Mouse (Mus musculus) gonadal fat pad, adult 2 months (tissue): ENCODE measurements around the gene Ccdc184. TPM values are rescaled to one million over a fixed set of nuclear protein-coding genes. Genes with fewer than 3 reads are reported as not detected.

Experiments used
- DNase-seq: peaks from one replicate; pipeline ENCODE4 v3.0.0-alpha.2; 2012; ENCODE audit warnings: low read depth
- polyA plus RNA-seq: library from polyadenylated mRNA; depleted of rRNA; stranded (reverse); fragments of >200 nt; gene quantifications from 2 replicates; pipeline ENCODE4 v1.2.3, GENCODE M21; 2012

Ccdc184 gene
- polyA plus RNA-seq, 1 experiment, result 1.5 TPM

DNA sequence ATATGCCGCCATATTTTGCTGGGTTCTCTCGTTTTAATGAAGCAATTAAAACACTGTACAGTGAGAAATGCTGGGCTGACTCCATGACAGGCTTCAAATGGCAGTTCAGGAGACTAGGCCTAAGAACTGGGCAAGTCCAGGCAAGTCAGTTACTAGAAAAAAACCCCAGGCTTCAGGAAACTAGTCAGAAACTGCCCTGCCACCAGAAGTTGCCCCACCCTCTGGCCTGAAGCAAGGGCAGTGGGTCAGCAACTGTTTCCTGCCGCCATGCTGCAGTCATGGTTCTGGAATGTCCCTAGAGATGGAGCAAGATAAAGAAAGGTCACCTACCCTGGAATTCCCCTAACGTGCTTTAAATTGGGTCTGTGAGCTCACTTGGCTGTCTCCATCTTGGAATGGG, 11.0 kb upstream of the Ccdc184 start:
- no peak for DNase-seq

DNA sequence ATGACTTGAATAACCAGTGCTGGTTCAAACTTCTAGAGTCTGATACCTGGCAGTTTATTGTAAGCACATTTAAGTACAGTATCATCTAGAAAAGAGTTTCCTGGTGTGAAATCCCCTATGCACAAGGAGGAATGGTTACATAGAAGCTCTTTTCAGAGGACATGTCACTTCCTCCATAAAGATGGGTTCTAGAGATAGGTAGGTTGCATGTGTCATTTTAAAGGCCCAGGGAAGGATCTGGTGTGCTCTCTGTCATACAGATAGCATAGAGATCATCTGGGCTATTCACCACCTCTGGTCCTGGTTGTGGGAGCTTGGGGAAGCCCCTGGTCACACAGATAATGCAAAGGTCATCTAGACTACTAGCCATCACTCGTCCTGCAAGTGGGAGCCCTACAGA, 9.7 kb upstream of the Ccdc184 start:
- no peak for DNase-seq

DNA sequence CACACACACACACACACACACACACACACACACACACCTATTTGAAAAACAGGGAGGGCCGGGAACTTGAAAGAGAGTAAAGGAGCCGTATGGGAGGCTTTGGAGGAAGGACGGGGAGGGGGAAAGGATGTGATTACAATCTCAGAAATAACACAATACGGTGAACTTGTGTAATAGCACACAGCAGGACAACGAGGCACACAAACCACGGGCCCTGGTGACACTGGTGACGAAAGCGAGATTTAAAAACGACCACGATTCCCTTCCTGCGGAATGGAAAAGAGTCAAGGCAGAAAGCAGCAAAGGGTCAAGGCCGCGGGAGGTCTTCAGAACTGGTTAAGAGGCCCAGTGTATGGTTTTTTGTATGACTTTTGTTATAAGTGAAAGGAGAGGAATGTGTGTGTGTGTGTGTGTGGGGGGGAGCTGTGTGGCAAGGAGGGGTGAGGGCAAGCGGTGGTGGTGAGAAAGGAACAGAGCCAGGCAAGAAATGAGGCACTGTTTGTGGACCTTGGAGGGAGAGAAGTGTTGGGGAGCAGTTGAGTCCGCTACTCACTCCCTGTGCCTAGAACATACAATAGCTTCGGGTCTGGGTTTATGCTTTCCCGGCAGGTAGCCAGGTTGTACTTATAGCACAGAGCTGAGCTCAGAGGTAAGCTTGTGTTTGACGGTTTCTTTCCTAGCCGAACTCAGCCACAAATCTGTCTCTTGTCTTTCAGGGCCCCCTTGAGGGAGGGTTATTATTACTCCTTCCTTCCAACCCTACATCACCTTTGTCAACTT, 5.7 kb upstream of the Ccdc184 start:
- no peak for DNase-seq

DNA sequence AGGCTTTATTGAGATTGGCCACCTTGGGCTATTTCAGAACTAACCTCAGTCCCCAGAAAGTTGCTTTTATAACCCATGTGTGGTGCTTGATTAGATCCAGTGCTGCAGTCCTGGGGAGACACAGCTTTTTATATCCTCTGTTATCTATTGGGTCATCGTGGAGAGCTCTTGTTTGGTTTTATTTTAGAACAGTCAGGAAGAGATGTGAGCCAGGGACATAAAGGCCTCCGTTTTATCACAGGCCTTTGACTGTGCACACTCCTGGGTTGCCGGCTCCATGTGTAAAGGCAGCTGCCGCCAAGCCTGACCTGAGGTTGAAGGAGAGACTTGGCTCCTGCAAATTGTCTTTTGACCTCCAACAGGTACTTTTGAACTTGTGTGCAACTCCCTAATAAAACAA, 4.4 kb upstream of the Ccdc184 start:
- no peak for DNase-seq

DNA sequence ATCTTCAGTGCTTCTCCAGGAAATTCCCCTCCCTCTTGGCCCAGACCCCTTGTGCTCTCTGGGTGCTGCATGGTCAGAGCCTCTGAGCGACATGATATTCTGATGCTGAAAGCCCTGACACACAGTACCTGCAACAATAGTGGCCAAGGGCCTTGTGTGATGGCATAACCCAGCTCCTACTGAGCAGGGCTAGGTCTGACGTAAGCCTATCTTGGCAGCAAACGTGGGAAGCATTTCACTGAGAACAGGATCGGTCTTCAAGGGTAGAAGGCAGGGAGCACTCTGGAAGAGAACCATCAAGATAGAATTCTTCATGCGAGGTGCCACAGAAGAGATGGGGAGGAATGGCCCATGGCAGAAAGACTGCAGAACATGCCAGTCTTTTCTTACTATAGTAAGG, 1.4 kb upstream of the Ccdc184 start, which contains the start of gene Asb8:
TSS of gene Asb8 (minus strand) at position 101 of the 400 bp plus-strand sequence.
- no peak for DNase-seq

DNA sequence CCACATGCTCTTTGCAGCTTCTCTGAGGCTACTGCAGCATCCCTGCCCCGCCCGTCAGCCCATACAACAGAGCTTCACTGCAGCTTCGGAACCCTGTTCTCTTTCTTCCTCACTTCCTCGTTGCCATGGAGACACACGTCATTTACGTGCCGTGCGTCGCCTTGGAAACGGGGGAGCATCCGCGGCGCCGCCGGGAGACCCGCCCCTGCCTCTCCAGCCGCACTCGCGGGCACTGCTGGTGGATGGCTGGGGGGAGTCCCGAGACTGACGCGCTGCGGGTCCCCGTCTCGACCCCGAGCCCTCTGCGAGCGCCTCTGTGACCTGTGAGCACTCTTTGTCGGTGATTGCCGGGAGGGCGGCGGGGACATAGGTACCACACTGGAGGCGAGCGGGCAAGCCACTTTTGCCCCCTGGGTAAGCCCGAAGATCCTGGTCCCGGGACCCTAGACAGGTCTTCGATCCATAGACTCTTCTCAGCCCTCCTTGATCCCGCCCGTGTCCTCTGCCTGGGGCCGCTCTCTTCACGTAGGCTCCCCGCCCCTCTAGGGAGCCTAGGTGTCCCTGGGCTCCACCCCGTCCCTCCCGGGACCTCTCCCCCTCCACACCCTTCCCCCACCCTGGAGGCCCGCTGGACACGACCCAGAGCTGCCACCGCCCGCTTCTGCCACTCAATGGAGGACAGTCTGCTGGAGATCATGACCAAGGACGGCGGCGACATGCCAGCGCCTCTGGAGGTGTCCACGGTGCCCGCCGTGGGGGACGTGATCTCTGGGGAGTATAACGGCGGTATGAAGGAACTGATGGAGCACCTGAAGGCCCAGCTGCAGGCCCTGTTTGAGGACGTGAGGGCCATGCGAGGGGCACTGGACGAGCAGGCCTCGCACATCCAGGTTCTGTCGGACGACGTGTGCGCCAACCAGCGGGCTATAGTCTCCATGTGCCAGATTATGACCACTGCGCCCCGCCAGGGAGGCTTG, 975 bp downstream of the Ccdc184 start:
- no peak for DNase-seq

DNA sequence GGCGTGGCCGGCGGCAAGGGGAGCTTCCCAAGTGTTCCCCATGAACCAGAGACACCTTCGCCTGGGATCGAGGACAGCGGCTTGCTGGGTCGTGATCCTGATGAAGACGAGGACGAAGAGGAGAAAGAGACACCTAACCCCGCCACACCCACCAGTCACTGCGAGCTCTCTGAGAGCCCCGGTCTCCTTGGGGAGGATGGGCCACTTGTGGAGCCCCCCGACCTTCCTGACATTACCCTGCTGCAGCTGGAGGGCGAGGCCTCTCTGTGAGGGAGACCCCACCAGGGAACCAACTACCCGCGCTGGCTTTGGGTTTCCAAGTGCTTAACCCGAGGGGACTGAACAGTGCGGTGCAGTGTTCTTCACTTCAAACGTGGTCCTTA, 1.7 kb downstream of the Ccdc184 start:
- DNase-seq, result no peak

DNA sequence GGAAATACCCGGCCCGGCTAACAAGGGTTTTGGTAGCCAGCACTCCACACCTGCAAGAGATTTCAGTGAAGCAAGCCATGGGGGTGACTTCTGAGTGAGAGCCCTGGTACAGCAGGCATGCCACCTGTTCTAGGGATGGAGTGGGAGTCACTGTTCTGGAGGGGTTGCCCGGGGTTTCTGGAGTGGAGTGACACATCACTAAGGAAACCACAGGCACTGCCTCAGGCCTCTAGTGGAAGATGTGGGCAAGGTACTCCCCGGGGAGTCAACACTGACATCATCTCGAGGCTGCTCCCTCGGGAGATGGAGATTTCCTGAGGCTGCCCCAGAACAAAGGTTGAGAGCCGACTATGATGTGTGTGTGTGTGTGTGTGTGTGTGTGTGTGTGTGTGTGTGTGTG, 3.4 kb downstream of the Ccdc184 start:
- no peak for DNase-seq

DNA sequence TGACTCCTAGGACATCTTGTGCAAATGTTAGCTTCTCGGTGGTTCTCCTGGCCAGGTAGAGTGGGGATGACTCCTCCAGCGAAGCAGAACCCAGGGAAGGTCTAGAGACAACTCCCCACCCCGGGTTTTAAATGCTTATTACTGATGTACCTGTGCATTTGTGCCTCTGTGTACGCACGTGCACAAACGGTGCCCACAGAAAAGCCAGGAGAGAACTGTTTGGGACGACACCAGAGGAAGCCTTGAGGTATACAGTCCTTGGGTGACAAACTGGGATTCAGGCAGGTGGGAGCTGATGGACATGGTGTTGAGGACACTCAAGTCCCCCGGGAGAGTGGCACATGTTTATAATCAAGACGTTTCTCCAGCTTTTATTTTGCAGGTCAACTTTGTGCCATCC, 4.0 kb downstream of the Ccdc184 start:
- DNase-seq, result no peak

DNA sequence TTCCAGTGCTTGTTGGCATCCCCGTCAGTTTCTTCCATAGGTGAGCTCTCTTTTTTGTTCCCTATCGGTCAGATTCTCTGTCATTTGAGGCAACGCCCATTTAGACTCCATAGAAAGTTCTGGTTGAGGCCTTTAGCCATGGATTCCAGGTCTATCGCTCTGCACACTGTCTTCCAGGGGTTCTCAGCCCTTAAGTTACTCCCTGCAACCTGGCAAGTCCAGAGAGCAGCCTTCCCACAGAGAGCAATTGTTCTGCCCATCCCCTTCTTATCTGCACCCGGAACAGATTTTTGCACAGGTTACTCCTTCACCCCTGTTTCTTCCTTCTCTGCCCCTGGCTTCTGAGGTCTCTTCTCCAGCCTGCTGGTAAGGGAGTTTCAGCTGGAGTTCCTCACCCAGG, 5.2 kb downstream of the Ccdc184 start:
- no peak for DNase-seq

DNA sequence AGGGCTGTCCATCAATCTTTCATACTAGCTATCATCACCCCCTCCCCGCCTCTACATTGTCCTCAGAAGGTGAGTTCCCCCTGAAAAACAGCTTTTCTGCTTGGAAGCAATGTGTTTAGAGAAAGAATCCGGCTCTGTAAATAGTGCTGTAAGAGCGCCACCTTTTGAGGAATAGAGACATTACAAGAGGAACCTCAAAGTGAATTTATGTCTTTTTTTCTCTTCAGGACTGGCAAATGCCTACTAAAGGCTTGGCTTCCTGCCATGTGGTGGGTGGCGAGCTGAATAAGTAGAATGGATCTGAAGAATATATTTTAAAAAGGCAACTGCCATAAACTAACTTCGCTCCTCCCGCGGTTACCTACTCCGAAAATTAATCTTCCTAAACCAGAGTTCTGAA, 6.9 kb downstream of the Ccdc184 start:
- DNase-seq, result no peak

DNA sequence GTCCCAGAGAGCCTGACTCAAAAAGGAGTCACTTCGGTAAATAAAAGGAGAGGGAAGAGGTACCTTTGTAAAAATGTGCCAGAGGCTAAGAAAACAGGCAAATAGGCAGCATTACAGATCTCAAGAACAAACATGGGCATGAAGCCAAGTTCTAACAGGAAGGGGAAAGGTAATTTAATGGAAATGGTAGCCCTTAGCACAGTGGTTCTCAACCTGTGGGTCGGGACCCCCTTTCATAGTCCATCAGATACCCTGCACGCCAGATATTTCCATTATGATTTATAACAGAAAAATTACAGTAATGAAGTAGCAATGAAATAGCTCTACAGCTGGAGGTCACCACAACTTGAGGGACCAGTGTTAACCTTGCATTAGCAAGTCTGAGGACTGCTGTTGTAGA, 10.4 kb downstream of the Ccdc184 start:
- DNase-seq, result no peak

DNA sequence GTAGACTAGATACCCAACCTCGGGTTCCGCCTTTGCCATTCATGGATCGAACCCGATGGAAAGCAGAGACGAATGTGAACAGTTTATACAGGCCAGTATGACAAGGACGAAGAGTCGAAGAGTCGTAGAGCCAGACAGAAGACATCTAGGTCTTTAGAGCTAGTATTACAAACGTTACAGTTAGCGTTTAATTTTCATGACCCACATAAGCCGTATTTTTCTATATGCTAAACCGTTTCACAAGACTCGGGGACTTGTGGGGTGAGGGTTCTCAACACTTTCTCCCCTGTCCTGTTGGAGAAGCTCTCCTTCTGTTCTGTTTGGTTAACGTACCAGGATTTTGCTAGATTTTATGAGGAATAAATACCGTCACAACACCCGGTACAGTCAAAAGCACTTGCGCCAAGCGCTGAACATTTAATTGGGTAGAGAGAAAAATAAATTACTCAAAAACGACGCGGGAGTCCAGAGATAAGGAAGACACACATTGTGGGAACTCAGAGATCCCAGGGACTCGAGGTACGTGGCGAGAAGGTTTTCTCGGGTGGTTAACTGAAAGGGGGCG, 13.7 kb downstream of the Ccdc184 start:
- no peak for DNase-seq

DNA sequence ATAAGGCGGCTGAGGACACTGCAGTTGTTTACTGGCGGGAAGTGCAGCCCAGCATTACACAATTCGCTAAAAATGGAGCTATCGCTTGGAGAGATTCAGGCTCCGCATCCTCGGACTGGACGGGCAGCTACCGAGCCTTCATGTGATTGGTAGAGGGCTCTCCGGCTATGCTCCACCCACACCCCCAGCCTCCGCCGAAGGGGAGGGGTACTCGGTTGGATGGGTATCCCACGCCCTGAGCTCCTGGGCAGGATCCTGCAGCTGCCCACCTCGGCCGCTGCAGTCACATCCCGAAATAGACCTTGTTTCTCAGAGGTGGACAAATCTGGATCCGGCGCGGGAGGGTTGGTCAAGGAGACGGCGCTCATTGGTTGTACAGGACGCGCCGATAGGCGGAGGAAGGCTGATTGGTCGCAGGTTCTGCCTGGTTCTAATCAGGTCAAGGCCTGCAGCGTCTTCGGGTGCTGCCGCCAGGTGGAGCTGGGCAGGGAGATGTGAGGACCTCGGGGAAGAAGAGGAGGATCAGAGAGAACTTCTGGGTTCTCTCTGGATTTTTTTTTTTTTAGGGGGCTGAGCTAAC, 14.3 kb downstream of the Ccdc184 start:
- DNase-seq, result no peak

DNA sequence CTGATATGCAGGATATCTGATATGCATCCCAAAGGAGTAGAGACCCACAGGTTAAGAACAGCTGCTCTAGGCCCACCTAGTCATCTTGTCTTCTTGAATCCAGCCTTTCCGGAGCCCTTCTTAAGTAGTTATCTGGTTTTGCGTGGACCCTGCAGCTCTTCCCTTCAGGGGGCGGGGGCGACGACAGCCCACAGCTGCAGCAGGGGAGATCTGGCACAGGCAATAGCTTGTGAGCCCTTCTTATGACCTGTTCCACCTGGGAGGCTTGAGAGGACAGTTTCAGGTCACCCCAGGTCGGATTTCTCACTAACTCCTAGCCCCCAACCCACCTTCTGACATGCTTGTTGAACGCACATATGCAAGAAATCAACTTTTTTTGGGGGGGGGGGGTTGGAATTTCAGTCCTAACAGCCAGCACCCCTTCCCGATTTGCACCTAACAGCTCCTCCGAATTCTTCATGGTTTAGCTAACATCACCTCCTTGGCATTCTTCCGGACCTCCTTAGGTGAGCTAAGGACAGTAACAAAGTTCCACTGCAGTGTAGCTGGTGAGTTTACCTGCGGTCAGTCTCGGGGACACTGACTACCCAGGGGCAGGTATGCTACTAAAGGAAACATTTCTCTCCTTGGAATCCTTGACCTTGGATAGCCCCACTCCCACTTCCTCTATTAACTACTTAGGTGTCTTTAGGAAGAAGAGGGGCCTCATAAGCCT, 15.1 kb downstream of the Ccdc184 start:
- no peak for DNase-seq

DNA sequence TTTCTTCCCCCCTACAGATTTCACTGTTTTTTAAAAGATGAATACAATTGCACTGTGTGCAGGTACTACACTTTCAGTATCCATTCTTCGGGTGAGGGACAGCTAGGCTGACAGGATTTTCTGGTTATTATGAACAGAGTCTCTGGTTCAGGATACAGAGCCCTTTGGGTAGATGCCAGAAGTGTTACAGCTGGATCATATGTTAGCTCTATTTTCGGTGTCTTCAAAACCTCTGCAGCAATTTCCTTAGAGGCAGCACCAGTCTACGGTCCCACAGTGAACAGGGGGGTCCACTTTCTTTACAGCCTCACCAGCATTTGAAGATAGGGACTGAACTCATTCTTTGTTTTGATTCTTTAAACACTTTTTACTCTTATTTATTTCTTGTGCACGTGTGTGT, 17.5 kb downstream of the Ccdc184 start:
- DNase-seq, result no peak

DNA sequence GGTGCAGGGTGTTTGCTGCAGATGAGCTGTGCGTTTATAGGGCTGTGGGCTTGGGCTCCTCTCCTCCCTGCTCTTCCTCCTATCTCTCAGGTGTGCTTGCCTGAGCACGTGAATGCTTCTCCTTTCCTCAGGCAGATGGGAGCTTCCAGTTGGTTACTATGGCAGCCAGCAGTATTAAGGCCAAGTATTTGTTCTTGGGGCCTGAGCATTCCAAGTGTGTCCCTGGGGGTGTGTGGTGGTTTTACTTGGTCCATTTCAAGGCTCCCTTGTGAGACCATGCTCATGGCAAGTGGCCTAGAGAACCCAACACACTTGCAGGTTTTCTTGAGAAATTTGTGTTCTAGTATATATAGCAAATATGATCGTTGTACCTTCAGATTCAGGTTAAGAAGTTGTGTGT, 28.5 kb downstream of the Ccdc184 start, which contains the start of gene Olfr288:
TSS of gene Olfr288 (minus strand) at position 101 of the 400 bp plus-strand sequence.
- no peak for DNase-seq

DNA sequence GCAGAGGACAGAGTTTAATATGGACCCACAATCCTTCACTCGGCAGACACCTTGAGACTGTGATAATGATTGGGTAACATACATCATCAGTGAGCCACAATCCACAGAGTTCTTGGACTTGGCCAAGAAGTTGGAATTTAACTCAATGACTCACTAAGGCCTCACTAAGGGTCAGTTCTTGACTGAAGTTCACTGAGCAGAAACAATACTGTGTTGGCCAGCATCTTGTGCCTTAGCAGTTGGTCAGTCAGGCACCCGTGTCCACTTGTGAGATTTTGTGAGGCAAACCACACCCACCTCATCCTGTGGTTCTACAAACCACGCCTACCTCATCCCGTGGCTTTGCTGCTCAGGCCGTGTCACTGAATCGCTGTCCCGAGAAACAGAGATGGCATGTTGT, 42.7 kb downstream of the Ccdc184 start:
- no peak for DNase-seq

DNA sequence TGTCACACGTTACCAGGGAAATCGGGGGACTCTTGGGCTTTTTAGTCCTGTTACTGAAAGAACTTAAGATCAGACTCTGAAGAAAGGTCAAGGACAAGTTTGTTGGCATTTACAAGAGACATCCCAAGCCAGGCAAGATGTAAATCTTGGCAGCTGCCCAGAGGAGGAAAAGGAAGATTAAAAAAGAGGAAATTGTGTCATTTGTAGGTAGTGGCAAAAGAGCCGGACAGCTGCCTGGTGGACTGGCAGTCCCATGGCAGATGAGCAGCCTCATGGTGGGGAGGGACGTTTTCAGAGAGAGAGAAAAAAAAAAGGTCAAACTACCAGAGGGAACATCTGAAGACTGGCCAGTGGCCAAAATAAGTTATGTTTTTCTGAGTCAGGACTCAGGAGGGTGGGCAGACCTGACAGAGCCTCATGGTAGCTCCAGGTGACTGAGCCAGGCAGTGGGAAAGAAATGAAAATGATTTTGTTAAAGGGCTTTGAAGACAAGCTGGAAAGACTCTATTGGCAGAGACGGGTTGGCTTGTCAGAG, 46.4 kb downstream of the Ccdc184 start:
- DNase-seq, result no peak

DNA sequence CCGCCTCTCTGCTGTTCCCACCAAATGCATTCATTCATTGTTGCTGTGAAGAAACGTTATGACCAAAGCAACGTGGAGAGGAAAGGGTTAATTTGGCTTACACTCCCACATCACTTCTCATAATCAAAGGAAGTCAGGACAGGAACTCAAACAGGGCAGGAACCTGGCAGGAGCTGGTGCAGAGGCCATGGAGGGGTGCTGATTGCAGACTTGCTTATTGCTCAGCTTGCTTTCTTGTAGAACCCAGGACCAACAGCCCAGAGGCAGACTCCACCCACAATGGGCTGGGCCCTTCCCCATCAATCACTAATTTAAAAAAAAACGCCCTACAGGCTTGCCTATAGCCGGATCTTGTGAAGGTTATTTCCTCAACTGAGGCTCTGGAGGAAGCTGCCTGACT, 47.2 kb downstream of the Ccdc184 start:
- DNase-seq, result no peak
